Mouse (Mus musculus) CD4-positive, CD25-positive, alpha-beta regulatory T cell, adult 9 weeks (primary cell): Measurements from ENCODE around the gene Hmg20a. TPM values are rescaled to one million over a fixed set of nuclear protein-coding genes. Genes with fewer than 3 reads are reported as not detected.

Experiments used
- polyA plus RNA-seq: library from polyadenylated mRNA; unstranded; fragments of 100-300 nt; shearing (Covaris generic); gene quantifications from one replicate; pipeline ENCODE4 v1.2.1, GENCODE M21; 2017

Hmg20a gene
- 75.4 TPM for polyA plus RNA-seq

DNA sequence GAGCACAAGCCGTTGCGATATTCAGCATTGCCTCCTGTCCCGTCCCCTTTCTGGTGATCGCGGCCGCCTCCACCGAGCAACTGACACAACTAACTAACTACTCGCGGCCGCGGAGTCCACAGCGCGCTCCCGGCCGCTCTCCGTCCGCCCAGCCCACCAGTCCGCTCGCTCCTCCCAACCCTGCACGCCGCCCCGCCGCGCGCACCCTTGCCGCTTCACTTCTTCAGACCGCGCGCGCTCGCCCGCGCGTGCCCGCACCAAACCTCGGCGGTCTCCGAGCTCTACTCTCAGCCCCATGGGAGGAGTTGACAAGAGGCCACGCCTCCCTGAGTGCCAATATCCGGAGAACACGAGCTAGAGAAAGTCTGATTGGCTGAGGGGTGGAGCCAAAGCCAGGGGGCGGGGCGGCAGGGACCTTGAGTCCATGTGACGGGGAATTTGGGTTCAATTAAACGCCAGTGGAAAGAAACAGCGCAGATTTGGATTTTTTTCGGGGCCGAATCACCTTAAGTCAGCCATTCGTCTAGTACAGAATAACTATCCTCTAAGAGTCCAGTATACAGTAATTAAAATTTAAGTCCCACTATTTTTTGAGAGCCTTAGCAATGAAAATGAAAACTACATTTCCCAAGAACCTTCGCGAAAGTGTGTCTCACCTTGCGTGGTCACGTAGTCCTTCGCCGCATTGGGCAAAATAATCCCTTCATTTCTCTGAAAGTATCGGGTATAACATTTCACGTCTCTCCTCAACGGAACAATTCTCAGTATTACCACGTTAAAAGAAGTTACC is at the start of gene Hmg20a, which contains the start of gene Peak1:
Gene Hmg20a, plus strand, starts transcription at position 662 of the 790 bp plus-strand sequence.
Gene Peak1, minus strand, starts transcription at position 120 of the 790 bp plus-strand sequence.

Other genes starting within 250 kb of the Hmg20a start
- gene Peak1, start 542 bp upstream of the Hmg20a start, polyA plus RNA-seq, result 37.4 TPM